Mouse (Mus musculus): ENCODE results near the gene Ccdc124.
A peak's percentile ranks its signal among the peaks of the same experiment; 100 is the strongest.

Gene Ccdc124

GRCm38 (mm10) chr8:70873364-70873985 is at the start of gene Ccdc124:
TSS of gene Ccdc124 (minus strand) at chr8:70873935.
- peak; percentile 97 for DNase-seq (ENCODE audit: low spot score)

- no peak for DNase-seq (ENCODE audit: low spot score)
These were observed 46.6 kb upstream of the Ccdc124 start for GRCm38 (mm10) chr8:70920049-70920922.

DNA sequence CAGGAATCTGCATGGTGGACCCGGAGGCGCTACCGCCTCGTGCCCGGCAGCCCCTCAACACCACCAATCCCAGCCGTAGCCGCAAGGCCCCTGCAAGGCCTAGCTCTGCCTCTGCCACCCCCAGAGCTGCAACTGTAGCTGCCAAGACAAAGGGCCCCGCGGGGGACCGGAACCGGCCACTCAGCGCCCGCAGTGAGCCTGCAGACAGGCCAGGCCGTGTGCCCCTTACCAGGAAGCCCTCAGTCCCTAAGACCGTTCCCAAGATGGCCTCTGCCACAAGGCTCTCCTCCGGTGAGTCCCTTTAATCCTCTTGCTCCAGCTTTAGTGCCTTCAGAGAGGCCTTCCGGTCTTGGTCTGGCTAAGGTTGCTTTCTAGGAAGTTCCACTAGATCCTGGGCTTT is 41.0 kb upstream of the Ccdc124 start:
- no peak for DNase-seq (ENCODE audit: low spot score)

DNA sequence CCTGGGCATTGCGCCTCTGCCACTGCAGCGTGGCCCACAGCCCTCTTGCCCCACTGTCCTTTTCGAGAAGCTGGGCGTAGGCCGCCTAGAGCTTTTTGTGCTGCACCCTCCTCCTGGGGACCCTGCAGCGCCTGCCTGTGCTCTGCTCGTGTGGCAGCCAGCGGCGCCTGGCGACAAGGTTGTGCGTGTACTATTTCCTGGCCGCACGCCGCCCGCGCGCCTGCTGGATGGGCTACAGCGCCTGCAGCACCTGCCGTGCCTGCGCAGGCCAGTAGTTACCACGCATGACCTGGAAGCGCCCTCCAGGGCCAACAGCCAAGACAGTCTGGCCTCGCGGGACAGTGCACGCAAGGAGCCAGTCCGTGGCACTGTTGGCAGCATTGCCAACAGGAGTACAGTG is 39.8 kb upstream of the Ccdc124 start:
- no peak for DNase-seq (ENCODE audit: low spot score)

- no peak for DNase-seq (ENCODE audit: low spot score)
These were observed 39.2 kb upstream of the Ccdc124 start for GRCm38 (mm10) chr8:70912955-70913354.

GRCm38 (mm10) chr8:70911596-70911995 is 37.9 kb upstream of the Ccdc124 start:
- DNase-seq (ENCODE audit: low spot score) = no peak

DNA sequence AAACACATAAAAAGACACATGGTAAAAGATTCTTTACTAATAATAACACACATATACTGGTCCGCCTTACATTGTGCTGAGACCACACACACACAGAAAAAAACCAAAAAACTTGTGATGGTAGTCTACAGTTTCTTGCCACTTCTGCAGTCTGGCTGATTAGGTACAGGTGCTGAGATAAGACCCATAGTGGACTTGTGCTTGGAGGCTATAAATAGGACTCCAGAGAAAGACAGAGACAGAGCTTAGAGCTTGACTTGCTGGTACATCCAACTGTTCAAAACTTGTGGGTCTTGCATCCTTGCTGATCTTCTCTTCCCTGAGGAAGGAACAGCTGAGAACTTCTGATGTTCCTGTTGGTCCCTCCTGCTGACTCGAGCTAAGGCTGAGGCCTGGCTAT is 33.8 kb upstream of the Ccdc124 start:
- DNase-seq (ENCODE audit: low spot score) = no peak

GRCm38 (mm10) chr8:70905831-70906736 is 32.3 kb upstream of the Ccdc124 start, which contains the start of gene Map1s:
TSS of gene Map1s (plus strand) at chr8:70905932.
- peak; percentile 76 for DNase-seq (ENCODE audit: low spot score)

- DNase-seq (ENCODE audit: low spot score) = no peak
These were observed 31.7 kb upstream of the Ccdc124 start for GRCm38 (mm10) chr8:70905463-70905830.

DNA sequence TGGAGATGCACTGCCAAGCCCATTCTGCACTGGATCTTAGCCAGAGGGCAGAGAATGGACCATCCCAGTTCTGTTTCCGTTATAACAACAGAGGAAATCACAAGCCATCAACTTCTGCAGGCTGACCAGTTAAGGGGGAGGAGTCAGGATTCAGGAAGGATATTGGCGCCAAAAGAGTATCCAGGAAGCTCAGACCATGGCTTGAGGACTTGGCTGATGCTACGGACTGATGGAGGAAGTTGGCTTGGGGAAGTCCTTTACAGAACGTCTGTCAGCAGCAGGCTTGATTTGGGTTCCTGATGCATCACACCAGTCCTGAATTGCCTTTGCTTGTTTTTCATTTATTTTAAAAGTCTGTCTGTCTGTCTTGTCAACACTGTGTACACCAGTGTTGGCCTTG is 30.8 kb upstream of the Ccdc124 start:
- DNase-seq (ENCODE audit: low spot score) = no peak

GRCm38 (mm10) chr8:70903582-70903981 is 29.8 kb upstream of the Ccdc124 start:
- DNase-seq (ENCODE audit: low spot score) = no peak

DNA sequence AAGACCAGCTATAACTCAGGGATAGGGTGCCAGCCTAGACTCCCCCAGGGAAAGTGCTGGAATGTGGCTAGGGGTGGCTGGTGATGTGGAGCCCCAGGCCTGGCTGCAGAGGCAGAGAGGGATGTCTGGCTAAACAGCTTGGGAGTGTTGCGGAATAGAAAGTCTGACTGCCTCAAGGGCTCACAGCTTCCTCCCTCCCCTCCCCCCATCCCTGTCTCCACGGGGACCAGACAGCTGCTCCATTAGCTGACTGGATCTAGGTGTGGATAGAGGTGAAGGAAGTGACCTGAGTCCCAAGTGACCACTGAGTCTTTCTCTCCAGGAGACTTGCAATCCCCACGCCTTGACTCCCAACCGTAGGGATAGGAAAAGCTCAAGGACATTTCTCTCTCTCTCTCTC is 29.4 kb upstream of the Ccdc124 start:
- DNase-seq (ENCODE audit: low spot score) = peak; percentile 47

GRCm38 (mm10) chr8:70902211-70902610 is 28.5 kb upstream of the Ccdc124 start:
- no peak for DNase-seq (ENCODE audit: low spot score)

- no peak for DNase-seq (ENCODE audit: low spot score)
These were observed 27.2 kb upstream of the Ccdc124 start for GRCm38 (mm10) chr8:70900872-70901387.

GRCm38 (mm10) chr8:70899226-70899625 is 25.5 kb upstream of the Ccdc124 start:
- no peak for DNase-seq (ENCODE audit: low spot score)

DNA sequence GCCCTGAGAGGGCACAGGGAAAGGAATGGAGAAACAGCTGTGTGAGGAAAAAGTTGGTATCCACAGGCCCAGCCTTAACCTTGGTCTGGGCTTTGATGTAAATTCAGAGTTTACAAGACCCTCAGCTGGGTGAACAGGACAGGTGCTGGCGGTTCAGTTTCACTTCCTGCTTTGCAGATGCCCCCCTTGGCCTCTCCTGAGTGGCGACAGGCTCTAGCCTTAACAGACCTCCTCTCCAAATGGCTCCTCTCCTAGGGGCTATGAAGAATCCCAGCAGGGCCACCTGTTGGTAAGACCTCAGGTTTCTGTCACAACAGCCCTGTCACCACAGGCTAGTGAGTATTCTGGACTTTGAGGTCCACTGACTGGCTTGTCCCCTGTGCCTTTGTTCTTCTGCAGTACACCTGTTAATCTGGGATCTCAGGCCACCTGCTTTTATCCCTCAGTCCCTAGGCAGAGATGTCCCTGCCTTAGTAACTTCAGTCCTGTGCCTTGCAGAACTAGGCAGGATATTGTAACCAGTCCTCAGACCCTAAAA is 25.0 kb upstream of the Ccdc124 start:
- DNase-seq (ENCODE audit: low spot score) = no peak

DNA sequence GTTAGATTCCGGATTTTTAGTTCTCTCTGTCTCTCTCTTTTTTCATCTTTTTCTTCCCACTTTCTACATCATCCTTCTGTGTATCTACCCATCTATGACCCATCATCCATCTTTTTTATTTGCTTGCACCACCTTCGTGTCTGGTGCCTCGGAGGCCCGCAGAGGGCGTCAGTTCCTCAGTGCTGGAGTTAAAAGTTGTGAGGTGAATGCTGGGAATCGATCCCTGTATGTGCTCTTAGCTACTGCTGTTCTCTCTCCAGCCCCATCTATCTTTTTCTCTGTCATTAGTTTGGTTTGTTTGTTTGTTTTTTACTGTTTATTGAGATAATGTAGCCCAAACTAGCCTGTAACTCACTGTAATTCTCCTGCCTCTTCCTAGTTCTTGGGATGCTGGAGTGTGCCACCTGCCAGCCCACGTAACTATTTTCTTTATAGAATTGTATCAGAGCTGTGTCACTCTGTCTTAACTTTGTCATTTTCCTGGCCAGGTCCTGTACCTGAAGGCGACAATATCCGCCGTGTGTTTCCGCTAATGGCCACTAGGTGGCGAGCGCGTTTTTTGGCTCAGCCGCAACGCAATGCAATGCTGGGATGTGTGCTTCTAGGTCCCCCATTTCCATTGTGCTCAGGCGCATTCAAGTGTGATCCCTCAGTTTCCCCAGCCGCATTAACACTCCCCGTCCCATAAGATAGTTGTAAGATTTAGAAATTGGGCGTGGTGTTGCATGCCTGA is 24.1 kb upstream of the Ccdc124 start:
- peak; percentile 89 for DNase-seq (ENCODE audit: low spot score)

DNA sequence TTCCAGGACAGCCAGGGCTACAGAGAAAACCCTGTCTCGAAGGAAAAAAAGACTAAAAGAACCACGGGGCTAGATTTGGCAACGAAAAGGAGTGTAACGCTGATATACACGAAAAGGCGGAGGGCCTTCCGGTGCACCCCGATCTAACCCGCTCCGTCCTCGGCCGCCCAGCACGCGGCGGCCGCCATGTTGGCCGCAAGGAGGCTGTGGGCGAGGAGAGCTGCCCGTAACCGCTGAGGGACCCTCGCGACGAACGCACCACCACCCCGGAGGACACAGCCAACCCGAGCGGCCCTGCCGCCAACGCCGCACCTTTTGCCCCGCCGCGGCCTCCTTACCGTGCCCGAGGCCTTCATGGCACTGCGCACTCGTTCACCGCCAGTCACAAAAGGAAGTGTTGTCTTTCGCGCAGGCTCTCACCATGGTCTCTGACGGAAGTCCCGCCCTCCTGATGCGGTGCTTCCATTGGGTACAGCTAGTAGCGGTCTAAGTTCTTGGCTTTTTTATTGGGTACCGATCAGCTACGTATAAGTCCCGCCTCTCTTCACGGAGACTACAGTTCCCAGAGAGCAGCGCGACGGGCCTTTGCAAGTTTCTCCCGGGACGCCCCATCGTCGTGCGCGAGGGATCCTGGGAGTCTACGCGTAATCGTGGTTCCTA is 23.4 kb upstream of the Ccdc124 start, which contains the start of gene Rpl18a:
Rpl18a (minus strand) TSS at position 392 of the 660 bp plus-strand sequence.
- DNase-seq (ENCODE audit: low spot score) = peak; percentile 100

- DNase-seq (ENCODE audit: low spot score) = peak; percentile 48
These were observed 22.7 kb upstream of the Ccdc124 start for GRCm38 (mm10) chr8:70896316-70897020.
